Mouse (Mus musculus) layer of hippocampus, adult 8-10 months (tissue): ENCODE data around the gene Icam5. TPM values are rescaled to one million over a fixed set of nuclear protein-coding genes. Genes with fewer than 3 reads are reported as not detected.
A peak's percentile ranks its signal among the peaks of the same experiment; 100 is the strongest.

Experiments
- DNase-seq, 2 experiments: peaks; one replicate each; pipeline ENCODE4 v3.0.0; 2022; ENCODE audit warnings: low spot score in 2 of 2
- total RNA-seq, 4 experiments: library from RNA; stranded (reverse); gene quantifications; 2 replicates each; pipeline ENCODE4 v1.2.4; 2022

Icam5 gene
- total RNA-seq, 4 experiments from 2014 or later, result 302 to 315 (median 304) TPM

DNA sequence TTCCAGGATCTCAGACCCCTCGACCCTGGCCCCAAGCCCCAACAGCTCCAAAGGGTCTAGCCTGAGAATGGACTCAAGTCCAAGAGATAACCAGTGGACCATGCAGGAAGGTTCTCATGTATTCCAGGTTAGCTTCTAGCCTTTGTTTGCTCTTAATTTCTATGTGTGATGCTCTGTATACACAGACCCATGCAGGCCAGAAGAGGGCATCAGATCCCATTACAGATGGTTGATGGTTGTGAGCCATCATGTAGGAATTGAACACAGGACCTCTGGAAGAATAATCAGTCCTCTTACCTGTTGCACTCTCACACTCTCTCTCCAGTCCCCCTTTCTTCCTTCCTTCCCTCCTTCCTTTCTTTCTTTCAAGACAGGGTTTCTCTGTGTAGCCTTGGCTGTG lies 19.5 kb upstream of the Icam5 start:
- DNase-seq, result no peak

DNA sequence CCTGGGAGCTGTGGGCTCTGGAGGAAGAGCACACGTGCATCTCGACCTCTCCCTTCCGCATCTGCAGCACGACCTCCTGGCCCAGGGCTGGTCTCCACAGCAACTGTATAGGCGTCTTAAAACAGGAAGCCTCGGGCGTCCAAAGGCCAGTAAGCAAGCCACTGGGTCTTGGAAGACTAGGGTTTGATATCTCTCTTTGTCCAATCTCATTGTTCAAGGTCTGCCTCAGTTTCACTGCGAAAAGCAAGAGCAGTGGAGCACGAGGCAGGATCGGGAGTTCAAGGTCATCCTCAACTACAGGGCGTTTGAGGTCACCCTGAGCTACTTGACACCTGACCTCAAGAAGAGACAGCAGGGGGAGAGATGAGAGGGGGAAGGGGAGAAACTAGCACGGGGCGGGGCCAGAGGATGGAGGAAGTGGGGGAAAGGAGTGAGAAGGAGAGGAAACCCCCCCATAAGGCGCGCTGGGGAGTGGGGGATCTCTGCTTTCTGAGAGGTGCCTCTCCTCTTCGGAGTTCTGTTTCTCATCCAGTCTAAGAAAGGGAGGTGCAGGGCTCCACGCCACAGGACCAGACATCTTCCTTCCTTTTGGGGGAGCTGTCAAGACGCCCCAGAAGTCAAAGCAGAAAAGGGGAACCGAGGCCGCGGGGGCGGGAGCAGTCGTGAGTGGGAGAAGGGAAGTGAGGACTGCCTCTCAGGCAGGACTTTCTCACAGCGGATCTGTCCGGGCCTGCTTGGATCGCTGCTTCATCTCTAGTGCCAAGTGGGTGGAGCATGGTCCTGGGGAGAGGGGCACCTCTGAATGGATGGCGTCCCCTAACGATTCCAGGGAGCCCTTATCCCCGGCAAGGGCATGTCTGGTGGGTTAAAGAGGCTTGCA lies 16.9 kb upstream of the Icam5 start:
- no peak for DNase-seq

DNA sequence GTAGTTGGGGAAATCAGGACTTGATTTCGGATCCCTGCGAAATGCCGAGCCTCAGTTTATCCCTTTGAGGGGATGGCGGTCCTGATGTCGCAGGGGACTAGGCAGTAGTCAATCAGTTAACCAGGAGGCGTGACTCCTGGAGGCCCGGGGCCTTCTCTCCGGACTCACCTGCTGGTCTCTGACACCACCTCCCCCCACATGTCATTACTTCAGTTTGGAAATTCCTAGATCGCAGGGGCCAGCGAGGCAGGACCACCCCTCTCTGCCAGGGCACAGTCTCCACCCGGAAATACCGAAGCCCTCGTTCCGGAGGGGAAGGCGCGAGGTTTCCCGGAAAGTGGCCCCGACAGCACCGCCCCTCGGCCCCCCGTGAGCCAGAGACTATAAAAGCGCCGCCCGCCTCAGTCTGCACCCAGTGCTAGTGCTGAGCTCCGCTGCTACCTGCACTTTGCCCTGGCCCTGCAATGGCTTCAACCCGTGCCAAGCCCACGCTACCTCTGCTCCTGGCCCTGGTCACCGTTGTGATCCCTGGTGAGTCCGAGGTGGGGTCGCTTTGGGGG lies 16.2 kb upstream of the Icam5 start, which contains the start of gene Icam1:
Gene Icam1, plus strand, starts transcription at position 415 of the 560 bp plus-strand sequence.
- DNase-seq, result no peak

DNA sequence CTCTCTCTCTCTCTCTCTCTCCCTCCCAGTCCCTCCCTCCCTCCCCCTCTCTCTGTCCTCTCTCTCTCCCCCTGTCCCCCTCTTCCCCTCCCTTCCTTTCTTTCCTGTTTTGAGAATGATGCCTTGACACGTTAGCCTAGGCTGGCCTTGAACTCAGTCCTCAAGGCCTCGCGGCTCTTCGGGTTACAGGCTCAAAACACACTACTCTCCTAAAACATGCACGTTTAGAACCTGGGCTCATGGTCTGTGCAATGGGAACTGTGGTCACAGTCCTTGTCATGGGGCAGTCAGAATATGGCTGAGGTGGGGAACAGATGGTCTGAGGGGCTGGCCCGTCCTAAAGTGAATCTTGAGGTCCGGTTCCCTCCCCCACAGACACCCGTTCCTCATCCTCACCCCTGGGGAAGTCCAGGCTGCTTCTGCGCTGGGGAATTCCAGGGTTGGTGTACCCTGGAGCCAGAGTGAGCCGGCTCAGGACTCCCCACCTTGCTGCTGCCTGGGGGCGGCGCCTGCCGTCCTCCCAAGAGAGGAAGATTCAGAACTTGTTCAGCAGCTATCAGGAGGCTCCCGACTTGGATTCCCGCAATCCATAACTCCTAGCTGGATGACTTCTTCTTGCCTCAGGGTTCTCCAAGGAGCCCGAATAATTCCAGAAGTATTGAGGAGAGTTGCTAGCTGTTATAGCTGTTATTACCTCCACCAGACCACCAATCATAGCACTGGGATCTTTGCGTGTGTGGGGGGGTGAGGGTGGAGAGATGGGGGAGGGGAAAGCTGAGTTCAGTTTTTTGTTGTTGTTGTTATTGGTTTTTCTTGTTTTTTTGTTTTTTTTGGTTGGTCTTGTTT lies 15.3 kb upstream of the Icam5 start:
- no peak for DNase-seq

DNA sequence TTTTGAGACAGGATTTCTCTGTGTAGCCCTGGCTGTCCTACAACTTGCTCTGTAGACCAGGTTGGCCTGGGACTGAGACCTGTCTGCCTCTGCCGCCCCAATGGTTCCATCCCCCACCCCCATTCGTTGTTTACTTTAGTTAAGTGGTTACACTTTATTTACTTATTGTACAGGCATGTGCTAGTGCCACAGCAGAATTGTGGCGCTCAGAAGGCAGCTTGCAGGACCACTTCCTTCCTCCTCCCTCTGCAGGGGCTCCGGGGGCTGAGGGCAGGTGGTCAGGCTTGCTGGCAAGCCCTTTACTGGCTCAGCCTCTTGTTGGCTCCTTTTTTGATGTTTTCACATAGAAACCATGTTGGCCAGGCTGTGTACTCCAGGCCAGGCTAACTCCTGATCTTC lies 14.7 kb upstream of the Icam5 start:
- no peak for DNase-seq

DNA sequence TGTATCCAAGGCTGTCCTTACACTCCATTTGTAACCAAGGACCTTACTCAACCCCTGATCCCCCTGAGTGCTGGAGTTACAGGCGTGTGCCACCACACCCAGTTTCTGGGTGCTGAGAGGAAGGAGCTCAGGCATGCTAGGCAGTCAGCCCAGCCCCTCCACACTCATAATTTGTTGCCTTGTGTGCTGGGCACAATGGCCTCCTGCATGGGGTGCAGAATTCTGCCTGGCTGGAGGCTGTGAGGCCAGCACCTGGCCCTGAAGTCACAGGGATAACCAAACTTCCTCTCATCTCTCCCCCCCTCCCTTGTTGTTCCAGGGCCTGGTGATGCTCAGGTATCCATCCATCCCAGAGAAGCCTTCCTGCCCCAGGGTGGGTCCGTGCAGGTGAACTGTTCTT lies 13.3 kb upstream of the Icam5 start:
- DNase-seq, result no peak

DNA sequence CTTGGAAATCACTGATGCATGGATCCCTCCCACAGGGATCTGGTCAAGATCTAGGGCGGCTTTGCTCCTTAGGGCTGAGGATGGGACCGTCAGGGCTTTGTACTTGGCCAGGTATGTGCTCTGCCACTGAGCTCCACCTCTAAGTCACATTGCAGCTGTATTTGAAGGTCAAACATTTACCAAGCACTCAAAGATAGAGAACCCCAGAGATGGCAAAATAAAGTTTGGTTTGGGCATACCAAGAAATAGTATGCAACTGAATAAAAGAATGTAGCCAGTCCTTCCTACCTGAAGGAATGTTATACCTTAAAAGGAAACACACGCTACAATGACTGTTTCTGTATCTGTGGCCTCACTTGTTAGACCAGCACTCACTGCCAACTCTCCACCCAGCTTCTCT lies 10.5 kb upstream of the Icam5 start:
- no peak for DNase-seq

DNA sequence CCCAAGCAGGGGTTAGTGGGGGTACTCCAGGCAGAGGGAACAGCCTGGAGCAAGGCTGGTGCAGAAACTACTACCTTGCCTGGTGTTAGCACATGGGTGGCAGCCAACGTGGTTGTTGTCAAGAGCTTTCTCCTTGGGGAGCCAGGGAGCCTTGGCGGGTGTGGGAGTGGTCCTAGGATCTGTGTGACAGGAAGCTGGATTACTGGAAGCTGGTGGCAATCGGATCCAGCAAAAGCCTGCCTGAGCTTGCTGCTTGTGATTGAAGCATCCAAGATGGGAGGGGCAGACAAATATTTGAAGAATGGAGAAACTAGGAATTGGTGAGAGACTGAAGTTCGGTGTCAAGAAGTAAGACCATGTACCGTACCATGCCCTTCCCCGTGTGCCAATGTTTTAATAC lies 9.6 kb upstream of the Icam5 start:
- no peak for DNase-seq

DNA sequence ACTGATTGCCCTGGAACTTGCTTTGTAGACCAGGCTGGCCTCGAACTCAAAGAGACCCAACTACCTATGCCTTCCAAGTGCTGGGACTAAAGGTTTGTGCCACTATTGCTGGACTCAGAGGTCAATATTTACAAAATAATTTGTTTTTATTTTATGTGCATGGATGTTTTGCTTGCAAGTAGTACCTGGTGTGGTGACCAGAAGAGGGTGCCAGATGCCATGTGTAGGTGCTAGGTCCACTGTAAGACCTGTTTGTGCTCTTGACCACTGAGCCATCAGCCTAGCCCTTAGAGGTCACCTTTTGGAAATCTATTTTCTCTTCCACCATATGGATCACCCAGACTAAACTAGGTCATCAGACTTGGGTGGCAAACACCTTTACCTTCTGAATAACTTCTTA lies 9.1 kb upstream of the Icam5 start:
- DNase-seq, result no peak

DNA sequence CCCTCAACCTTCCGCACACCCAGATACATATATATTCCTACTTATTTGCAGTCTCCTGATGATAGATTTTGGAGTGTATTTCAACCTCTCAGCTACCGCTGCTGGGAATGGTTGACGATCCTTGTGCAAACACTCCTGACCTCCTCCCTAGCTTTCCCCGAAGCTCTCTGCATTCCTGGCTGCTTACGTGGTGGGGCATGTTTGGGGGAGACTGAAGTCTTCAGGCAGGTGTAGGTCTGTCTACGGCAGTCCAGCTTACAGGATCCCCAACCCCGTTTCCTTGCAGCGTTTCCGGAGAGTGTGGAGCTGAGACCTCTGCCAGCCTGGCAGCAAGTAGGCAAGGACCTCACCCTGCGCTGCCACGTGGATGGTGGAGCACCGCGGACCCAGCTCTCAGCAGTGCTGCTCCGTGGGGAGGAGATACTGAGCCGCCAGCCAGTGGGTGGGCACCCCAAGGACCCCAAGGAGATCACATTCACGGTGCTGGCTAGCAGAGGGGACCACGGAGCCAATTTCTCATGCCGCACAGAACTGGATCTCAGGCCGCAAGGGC lies 6.5 kb upstream of the Icam5 start:
- DNase-seq, result no peak

DNA sequence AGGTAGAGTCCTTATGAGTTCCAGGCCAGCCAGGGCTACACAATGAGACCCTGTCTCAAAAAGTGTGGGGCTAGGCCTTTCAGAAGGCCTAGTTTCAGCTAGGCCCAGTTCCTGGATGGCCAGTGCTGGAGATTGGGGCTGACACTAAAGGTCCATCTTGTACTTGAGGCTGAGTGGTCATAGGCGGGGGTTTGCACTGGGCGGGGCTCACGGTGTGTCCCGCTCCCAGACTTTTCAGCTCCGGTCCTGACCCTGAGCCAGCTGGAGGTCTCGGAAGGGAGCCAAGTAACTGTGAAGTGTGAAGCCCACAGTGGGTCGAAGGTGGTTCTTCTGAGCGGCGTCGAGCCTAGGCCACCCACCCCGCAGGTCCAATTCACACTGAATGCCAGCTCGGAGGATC lies 5.0 kb upstream of the Icam5 start:
- no peak for DNase-seq

DNA sequence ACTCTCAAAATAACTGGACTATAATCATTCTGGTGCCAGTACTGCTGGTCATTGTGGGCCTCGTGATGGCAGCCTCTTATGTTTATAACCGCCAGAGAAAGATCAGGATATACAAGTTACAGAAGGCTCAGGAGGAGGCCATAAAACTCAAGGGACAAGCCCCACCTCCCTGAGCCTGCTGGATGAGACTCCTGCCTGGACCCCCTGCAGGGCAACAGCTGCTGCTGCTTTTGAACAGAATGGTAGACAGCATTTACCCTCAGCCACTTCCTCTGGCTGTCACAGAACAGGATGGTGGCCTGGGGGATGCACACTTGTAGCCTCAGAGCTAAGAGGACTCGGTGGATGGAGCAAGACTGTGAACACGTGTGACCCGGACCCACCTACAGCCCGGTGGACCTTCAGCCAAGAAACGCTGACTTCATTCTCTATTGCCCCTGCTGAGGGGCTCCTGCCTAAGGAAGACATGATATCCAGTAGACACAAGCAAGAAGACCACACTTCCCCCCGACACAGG lies 4.0 kb upstream of the Icam5 start:
- DNase-seq, result no peak

DNA sequence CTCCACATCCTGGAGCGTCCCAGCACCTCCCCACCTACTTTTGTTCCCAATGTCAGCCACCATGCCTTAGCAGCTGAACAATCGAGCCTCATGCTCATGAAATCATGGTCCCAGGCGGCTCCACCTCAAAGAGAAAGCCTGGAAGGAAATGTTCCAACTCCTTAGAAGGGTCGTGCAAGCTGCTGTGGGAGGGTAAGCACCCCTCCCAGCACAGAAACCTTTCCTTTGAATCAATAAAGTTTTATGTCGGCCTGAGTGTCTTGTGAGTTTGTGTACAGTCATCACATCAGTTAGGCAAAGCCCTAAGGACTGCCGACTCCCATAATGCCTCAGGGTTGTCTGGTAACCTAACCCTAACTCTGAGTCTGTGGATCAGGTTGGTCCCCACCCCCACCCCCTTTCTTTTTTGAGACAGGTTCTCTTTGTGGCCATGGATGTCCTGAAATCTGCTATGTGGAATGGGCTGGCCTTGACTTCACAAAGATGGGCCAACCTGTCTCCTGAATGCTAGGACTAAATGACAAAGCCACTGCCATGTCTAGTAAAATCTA lies 3.2 kb upstream of the Icam5 start:
- no peak for DNase-seq

DNA sequence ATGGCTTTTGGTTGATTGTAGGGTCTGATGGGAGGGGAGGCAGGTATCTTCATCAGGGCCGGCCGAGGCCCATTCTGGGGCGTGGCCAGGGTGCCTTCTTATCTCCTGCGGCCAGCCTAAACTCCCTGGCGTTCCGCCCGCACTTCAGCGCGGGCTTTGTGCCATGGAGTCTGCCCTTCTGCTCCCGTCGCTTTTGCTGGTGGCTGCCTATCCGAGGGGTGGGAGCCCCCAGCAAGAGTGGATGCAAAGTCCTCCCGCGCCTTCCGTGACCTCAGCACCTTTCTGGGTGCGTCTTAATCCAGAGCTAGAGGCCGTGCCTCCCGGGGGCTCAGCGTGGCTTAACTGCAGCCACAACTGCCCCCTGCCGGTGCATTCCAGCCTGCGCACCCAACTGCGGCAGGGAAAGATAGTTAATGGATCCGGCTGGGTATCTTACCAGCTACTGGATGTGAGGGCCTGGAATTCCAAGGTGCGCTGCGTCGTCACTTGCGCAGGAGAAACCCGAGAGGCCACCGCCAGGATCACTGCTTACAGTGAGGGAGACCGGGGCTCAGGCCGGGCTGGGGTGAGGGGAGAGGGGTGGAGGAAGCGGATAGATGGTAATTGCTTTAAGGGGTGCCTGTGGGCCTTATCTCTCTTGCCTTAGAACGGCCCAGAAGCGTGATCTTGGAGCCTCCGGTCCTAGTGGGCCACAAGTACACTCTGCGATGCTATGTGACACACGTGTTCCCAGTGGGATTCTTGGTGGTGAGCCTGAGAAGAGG lies 2.4 kb upstream of the Icam5 start, which contains the start of gene Icam4:
Gene Icam4, plus strand, starts transcription at position 83 of the 764 bp plus-strand sequence.
- peak in 1 of 2 experiments; percentile 73 for DNase-seq

DNA sequence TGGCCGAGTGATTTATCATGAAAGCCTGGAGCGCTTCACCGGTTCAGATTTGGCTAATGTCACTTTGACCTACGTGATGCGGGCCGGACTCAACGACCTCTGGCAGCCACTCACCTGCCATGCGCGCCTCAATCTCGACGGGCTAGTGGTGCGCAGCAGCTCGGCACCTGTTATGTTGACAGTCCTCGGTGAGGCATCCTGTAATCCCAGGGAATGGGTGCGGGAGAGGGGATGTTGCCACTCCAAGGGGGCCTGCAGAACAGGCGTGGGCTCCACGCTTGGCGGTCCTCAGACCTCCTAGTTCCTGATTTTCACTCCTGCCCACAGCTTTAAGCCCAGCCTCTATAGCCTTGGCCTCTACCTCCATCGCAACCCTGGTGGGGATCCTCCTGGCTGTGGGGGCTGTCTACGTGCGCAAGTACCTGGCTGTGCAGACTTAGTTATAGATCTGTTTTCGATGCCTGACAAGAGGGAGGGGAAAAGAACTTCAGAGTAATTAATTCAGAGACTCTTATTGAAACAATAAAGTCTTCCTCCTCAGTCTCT lies 1.7 kb upstream of the Icam5 start:
- DNase-seq, result peak in 1 of 2 experiments; percentile 20

DNA sequence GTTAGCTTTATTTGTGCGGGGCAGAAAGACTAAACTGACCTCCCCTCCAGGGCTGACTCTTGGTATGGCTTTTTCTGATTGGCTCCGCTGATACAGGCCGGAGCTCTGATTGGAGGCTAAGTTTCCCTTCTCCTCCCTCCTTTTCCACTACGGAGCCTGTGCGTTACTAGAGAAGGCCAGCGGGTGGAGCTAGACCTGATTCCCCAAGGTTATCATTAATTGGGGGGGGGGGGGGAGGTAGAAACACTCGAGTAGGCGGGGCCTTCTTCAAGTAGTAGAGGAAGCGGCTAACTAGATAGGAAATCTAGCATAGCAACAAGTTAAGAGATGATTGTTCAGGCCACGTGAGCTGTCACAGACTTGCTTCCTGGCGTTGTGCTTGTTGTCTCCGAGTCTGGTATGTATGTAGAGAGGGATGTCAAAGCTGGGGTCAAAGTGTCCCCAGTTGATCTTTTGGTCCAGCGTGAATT lies 1.1 kb upstream of the Icam5 start:
- peak; percentile 83 to 84 for DNase-seq

DNA sequence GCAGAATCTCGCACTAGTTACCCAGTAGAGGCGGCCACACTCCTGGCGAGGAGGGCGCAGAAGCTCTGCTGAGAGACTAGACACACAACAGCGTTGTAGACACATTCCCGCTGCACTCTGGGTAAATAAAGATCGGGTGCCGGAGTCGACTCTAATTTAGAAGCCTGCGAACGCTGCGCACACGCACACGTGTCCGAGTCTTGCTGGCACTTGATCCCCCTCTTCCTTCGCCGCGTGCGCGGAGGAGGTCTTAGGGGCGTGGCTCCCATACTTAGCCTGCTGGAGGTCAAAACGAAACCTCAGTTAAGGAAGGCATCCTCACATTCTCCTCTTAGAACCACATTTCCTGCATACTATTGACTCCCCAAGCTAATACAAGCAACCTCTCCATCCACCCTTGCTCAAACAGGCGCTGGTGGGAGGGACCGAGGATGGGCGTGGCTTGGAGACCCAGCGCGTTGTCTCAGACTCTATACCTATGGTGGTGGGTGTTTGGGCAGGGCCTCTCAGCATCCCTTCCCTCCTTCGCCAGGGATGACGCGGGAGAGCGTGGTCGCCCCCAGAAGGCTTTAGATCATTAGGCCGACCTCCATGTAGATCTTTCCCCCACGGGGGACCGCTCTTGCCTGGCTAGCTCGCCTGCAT lies 500 bp upstream of the Icam5 start:
- DNase-seq, result peak; percentile 80 to 84

DNA sequence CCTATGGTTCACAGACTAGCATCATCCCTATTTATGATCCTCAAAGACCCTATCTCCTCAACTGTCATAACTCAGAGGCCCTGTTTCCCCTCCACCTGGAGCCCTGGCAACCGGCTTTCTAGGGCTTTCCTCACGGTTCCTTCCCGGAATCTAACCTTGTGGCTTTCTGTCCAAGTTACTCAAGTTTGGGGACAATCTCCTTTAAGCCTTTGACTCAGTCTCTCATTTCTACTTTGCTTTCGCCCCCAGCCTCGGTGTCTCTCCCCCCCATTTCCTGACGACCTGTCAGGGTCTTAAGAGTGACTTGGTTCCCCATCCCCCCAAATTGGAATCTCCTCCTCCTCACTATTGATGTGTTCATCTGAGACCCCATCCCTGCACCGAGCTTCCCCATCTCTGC lies 618 bp downstream of the Icam5 start:
- DNase-seq, result no peak

DNA sequence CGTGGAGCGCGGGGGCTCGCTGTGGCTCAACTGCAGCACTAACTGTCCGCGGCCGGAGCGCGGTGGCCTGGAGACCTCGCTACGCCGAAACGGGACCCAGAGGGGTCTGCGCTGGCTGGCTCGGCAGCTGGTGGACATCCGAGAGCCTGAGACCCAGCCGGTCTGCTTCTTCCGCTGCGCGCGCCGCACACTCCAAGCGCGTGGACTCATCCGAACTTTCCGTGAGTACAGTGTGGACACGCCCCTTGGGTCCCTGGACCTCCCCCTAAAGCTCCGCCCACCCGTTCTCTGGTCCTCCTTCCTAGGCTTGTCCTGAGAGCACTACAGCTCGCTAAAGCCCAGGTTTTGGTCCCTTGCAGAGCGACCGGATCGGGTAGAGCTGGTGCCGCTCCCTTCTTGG lies 1.3 kb downstream of the Icam5 start:
- peak in 1 of 2 experiments; percentile 70 for DNase-seq
